ENCODE assay signal across 13 mouse cellular contexts in genomic region chr14:122461966-122462365, GRCm38 (mm10). TPM values are rescaled to one million over a fixed set of nuclear protein-coding genes. Genes with fewer than 3 reads are reported as not detected.
A peak's percentile ranks its signal among the peaks of the same experiment; 100 is the strongest.
DNase-seq lines count a peak whose midpoint lies in the region; ATAC-seq and TF ChIP-seq lines count a peak whose summit lies in the region.
"Had no signal": no experiment of that assay in that cellular context is flagged by ENCODE, and none has a peak within 500 bp of the region (broad histone marks: within the 10 kb centered on the region; RNA-seq: fewer than 3 reads in every experiment).

No protein-coding gene starts in this region.

- peak overlapping the region; percentile 24; the same call in 1 of the 2 replicates for H3K4me3 ChIP-seq in left cerebral cortex, adult 2 months
- peak overlapping the region; percentile 72 for H3K4me3 ChIP-seq in forebrain, embryonic 12.5 days (replicated peaks)
- peak overlapping the region; percentile 18 for H3K4me3 ChIP-seq in limb, embryonic 14.5 days (replicated peaks; ENCODE audit: low read length)
- no peak overlapping the region for H3K4me3 ChIP-seq in heart, adult 2 months
- H3K4me3 ChIP-seq: erythroblast, embryonic 14.5 days had no signal

- intact Hi-C loops in left cerebral cortex, adult 2 months (cut with DNase I), result loop anchor here (10.0 kb wide), 1 partner anchor 357 kb away; the partner anchor contains the start of gene Tm9sf2
- intact Hi-C loops in heart, adult 2 months (cut with DNase I), result loop anchor here (10.0 kb wide), 1 partner anchor 227 kb away; no protein-coding TSS in a partner anchor

- DNase-seq in left cerebral cortex, adult 2 months (ENCODE audit: extremely low spot score in 1 of 2, low spot score in 2 of 2), result no peak
- DNase-seq in left cerebral cortex, adult 8-10 months (ENCODE audit: low spot score in 2 of 2), result no peak
- DNase-seq in limb, embryonic 14.5 days (ENCODE audit: low spot score), result no peak
- DNase-seq in retina, embryonic 14.5 days (ENCODE audit: low spot score), result peak; percentile 32
- DNase-seq in adrenal gland, postnatal 10 days, result no peak
- DNase-seq in thymus, postnatal 36 days, result no peak
- DNase-seq in heart, adult 2 months, result no peak
- DNase-seq: lung, embryonic 14.5 days had no signal

- no peak for ATAC-seq in forebrain, embryonic 12.5 days (ENCODE audit: low FRiP score)
- ATAC-seq in limb, embryonic 14.5 days (ENCODE audit: low FRiP score, low read depth), result no peak

- TF ChIP-seq POLR2A in limb, embryonic 14.5 days (IDR thresholded peaks at IDR 0.05; ENCODE audit: borderline replicate concordance, extremely low read depth, insufficient read depth, insufficient read length), result no peak
- no peak for TF ChIP-seq POLR2A in heart, adult 2 months (IDR thresholded peaks at IDR 0.05; ENCODE audit: insufficient read depth, low read depth, low read length)

- H3K4me1 ChIP-seq in forebrain, embryonic 12.5 days, result peaks cover 42% of the 10 kb centered on the region
- peaks cover 14% of the 10 kb centered on the region for H3K4me1 ChIP-seq in limb, embryonic 14.5 days (ENCODE audit: control insufficient read depth, insufficient read depth, low read length)
- H3K4me1 ChIP-seq in heart, adult 2 months (ENCODE audit: control insufficient read depth, insufficient read depth, low read length), result no peaks in the 10 kb centered on the region

- no peak for TF ChIP-seq CTCF in left cerebral cortex, adult 2 months (IDR thresholded peaks at IDR 0.05)
- no peak for TF ChIP-seq CTCF in heart, adult 2 months (IDR thresholded peaks at IDR 0.05)

- peak overlapping the region; percentile 96 for H3K9ac ChIP-seq in forebrain, embryonic 12.5 days
- H3K9ac ChIP-seq in limb, embryonic 14.5 days (ENCODE audit: low read depth, low read length, severe bottlenecking), result no peak overlapping the region
- H3K9ac ChIP-seq in heart, adult 2 months (ENCODE audit: low read depth, low read length), result no peak overlapping the region
- H3K9ac ChIP-seq: lung, embryonic 14.5 days had no signal

- peak overlapping the region; percentile 76 for H3K4me2 ChIP-seq in forebrain, embryonic 12.5 days
- peak overlapping the region; percentile 86; the same call in 1 of the 2 replicates for H3K4me2 ChIP-seq in limb, embryonic 14.5 days (replicated peaks; ENCODE audit: low read depth, low read length, severe bottlenecking)
- H3K4me2 ChIP-seq: lung, embryonic 14.5 days had no signal

- H3K9me3 ChIP-seq in forebrain, embryonic 12.5 days, result no peaks in the 10 kb centered on the region
- no peaks in the 10 kb centered on the region for H3K9me3 ChIP-seq in limb, embryonic 14.5 days (ENCODE audit: control insufficient read depth, low read length)

- no peaks in the 10 kb centered on the region for H3K79me2 ChIP-seq in heart, adult 2 months (replicated peaks; ENCODE audit: control insufficient read depth, insufficient read depth, low read length)

- TF ChIP-seq EP300 in heart, adult 2 months (IDR thresholded peaks at IDR 0.05; ENCODE audit: insufficient read depth, low read depth, low read length), result no peak

- peak overlapping the region; percentile 18; the same call in 1 of the 2 replicates for H3K27ac ChIP-seq in left cerebral cortex, adult 2 months
- H3K27ac ChIP-seq in forebrain, embryonic 12.5 days, result peak overlapping the region; percentile 99
- H3K27ac ChIP-seq in limb, embryonic 14.5 days (replicated peaks; ENCODE audit: low read depth, low read length), result no peak overlapping the region
- H3K27ac ChIP-seq in heart, adult 2 months, result no peak overlapping the region

- WGBS in forebrain, embryonic 12.5 days, result 8% methylated on average over 9 of the region's 9 CpGs
- 15% methylated on average over 9 of the region's 9 CpGs for WGBS in limb, embryonic 14.5 days
- WGBS in heart, adult 2 months, result 62% methylated on average over 9 of the region's 9 CpGs

- H3K36me3 ChIP-seq in forebrain, embryonic 12.5 days (replicated peaks), result no peaks in the 10 kb centered on the region
- H3K36me3 ChIP-seq in limb, embryonic 14.5 days (ENCODE audit: control insufficient read depth, insufficient read depth, low read length), result no peaks in the 10 kb centered on the region
- H3K36me3 ChIP-seq in heart, adult 2 months (ENCODE audit: control insufficient read depth, insufficient read depth, low read length), result no peaks in the 10 kb centered on the region

- H3K27me3 ChIP-seq in forebrain, embryonic 12.5 days, result peaks cover 56% of the 10 kb centered on the region
- peaks cover 55% of the 10 kb centered on the region for H3K27me3 ChIP-seq in limb, embryonic 14.5 days (ENCODE audit: control insufficient read depth, insufficient read depth, low read length)
- H3K27me3 ChIP-seq in heart, adult 2 months (ENCODE audit: control insufficient read depth, insufficient read depth, low read length), result peaks cover 25% of the 10 kb centered on the region

RNA-seq across cellular contexts. Expression of gene Zic5, which starts 3.5 kb away (rescaled TPM):
- total RNA-seq in left cerebral cortex, adult 2 months (2021), result 1 to 10 TPM; 4.1 to 4.8 TPM
- total RNA-seq in left cerebral cortex, adult 8-10 months (2022), result 1 to 10 TPM; 2.2 to 6.1 (median 3.5) TPM
- 18.6 and 25.8 TPM in 2 replicates for polyA plus RNA-seq in forebrain, embryonic 12.5 days (2016; fragmentation: Nextera tagmentation; extraction: Ambion mirVana)
- polyA plus RNA-seq in limb, embryonic 14.5 days (2012; rRNA removed), result 0.47 and 1.3 TPM in 2 replicates
- polyA plus RNA-seq in limb, embryonic 14.5 days (2014; fragmentation: Nextera tagmentation; extraction: Ambion mirVana), result 0.76 and 0.94 TPM in 2 replicates
- not detected for total RNA-seq in adrenal gland, postnatal 10 days (2021)
- not detected for total RNA-seq in heart, adult 2 months (2021)
- not detected in 2 replicates for polyA plus RNA-seq in heart, adult 2 months (2012; rRNA removed)
- polyA plus RNA-seq: lung, embryonic 14.5 days; stomach, embryonic 16.5 days had no signal

RNA-seq across cellular contexts. Expression of gene Gm5089, which starts 11.1 kb away (rescaled TPM):
- under 1 TPM; 0.28 to 0.34 TPM for total RNA-seq in left cerebral cortex, adult 2 months (2021)
- under 1 TPM in 3 of 4 experiments, not detected in 1; 0.19 to 0.59 (median 0.41) TPM for total RNA-seq in left cerebral cortex, adult 8-10 months (2022)
- polyA plus RNA-seq in forebrain, embryonic 12.5 days (2016; fragmentation: Nextera tagmentation; extraction: Ambion mirVana), result 1.6 and 2.1 TPM in 2 replicates
- polyA plus RNA-seq in limb, embryonic 14.5 days (2012; rRNA removed), result not detected in 2 replicates
- polyA plus RNA-seq in limb, embryonic 14.5 days (2014; fragmentation: Nextera tagmentation; extraction: Ambion mirVana), result 0.25 TPM in 1 of 2 replicates, not detected in the other
- total RNA-seq in adrenal gland, postnatal 10 days (2021), result not detected
- total RNA-seq in heart, adult 2 months (2021), result not detected
- polyA plus RNA-seq in heart, adult 2 months (2012; rRNA removed), result not detected in 2 replicates
- polyA plus RNA-seq: erythroblast, embryonic 14.5 days; heart, embryonic 14.5 days; lung, embryonic 14.5 days; stomach, embryonic 16.5 days had no signal

RNA-seq across cellular contexts. Expression of gene Zic2, which starts 13.3 kb away (rescaled TPM):
- 10 to 100 TPM; 17.4 to 18.3 TPM for total RNA-seq in left cerebral cortex, adult 2 months (2021)
- 10 to 100 TPM; 20.3 to 25.7 (median 21.7) TPM for total RNA-seq in left cerebral cortex, adult 8-10 months (2022)
- polyA plus RNA-seq in forebrain, embryonic 12.5 days (2016; fragmentation: Nextera tagmentation; extraction: Ambion mirVana), result 12.7 and 16.3 TPM in 2 replicates
- 4.0 and 6.0 TPM in 2 replicates for polyA plus RNA-seq in limb, embryonic 14.5 days (2012; rRNA removed)
- polyA plus RNA-seq in limb, embryonic 14.5 days (2014; fragmentation: Nextera tagmentation; extraction: Ambion mirVana), result 0.80 and 1.1 TPM in 2 replicates
- under 1 TPM; 0.15 to 0.21 TPM for total RNA-seq in adrenal gland, postnatal 10 days (2021)
- not detected for total RNA-seq in heart, adult 2 months (2021)
- 0.31 TPM in 1 of 2 replicates, not detected in the other for polyA plus RNA-seq in heart, adult 2 months (2012; rRNA removed)
- polyA plus RNA-seq: erythroblast, embryonic 14.5 days; heart, embryonic 14.5 days; lung, embryonic 14.5 days; stomach, embryonic 16.5 days had no signal

RNA-seq across cellular contexts. Expression of gene Gm10837, which starts 28.4 kb away (rescaled TPM):
- total RNA-seq in left cerebral cortex, adult 2 months (2021), result not detected
- not detected for total RNA-seq in left cerebral cortex, adult 8-10 months (2022)
- 0.36 and 0.59 TPM in 2 replicates for polyA plus RNA-seq in forebrain, embryonic 12.5 days (2016; fragmentation: Nextera tagmentation; extraction: Ambion mirVana)
- polyA plus RNA-seq in limb, embryonic 14.5 days (2012; rRNA removed), result not detected in 2 replicates
- 0.12 TPM in 1 of 2 replicates, not detected in the other for polyA plus RNA-seq in limb, embryonic 14.5 days (2014; fragmentation: Nextera tagmentation; extraction: Ambion mirVana)
- total RNA-seq in adrenal gland, postnatal 10 days (2021), result not detected
- total RNA-seq in heart, adult 2 months (2021), result not detected
- not detected in 2 replicates for polyA plus RNA-seq in heart, adult 2 months (2012; rRNA removed)
- total RNA-seq: layer of hippocampus, adult 18-20 months had no signal
- polyA plus RNA-seq: erythroblast, embryonic 14.5 days; heart, embryonic 14.5 days; lung, embryonic 14.5 days; stomach, embryonic 16.5 days had no signal

Comparison
In these comparisons a context has a peak if more than half of its experiments do, and no peak if none do; other contexts are left out.
1. H3K27ac ChIP-seq: peak in left cerebral cortex, adult 2 months (single experiment) and forebrain, embryonic 12.5 days (single experiment); none in limb, embryonic 14.5 days (single experiment) and heart, adult 2 months (single experiment).
2. RNA of gene Zic2, which starts 13.3 kb away (total RNA-seq): 20.3 to 25.7 TPM in left cerebral cortex, adult 8-10 months and 17.4 to 18.3 TPM in left cerebral cortex, adult 2 months; 0.15 to 0.21 TPM in adrenal gland, postnatal 10 days and not detected in heart, adult 2 months; every median in the first group is over 10 times any median in the second.